Mouse (Mus musculus) thymus, postnatal 4 days (tissue): Measurements from ENCODE around the gene Cab39.
A peak's percentile ranks its signal among the peaks of the same experiment; 100 is the strongest.

Experiments used
- DNase-seq: peaks from one replicate; pipeline ENCODE4 v3.0.0; 2021

Cab39 gene

DNA sequence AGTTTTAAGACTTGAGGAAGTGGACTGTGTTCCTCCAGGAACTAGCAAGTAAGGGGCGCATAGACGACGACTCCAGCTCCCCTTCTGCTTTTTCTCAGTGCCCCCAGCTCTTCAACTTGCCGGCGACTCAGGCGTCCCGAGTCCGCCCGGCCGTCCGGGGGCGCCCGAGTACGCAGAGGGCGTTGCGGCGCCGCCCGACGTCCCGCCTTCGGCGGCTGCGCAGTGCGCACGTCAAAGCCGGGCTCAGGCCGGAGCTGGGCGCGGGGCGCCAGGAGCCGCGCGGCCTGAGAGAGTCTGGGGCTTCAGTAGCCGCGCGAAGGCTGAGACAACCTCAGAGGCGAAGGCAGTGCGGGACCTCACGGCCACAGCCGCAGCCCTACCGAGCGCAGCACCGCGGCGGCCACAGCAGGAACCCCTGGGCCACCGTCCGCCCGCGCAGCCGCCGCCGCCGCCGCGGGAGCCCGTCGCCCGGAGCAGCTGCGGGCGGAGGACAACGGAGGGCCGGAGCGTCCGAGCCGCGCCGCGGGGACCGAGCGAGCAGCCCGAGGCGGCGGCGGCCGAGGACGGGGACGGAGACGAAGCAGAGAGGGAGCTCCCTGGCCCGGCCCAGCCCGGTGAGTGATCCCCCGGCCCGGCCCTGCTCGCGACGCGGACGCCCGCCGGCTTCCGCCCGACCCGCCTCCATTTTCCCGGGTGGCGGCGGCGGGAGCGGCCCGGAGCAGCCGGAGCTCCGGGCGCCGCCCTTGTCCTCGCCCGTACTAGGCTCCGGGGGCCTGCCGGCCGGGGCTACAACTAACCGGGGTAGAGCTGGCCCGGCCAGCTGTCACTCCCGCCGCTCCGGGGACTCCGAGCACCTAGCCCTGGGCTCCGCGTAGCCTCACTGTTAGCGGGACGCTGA, at the start of gene Cab39:
TSS of gene Cab39 (plus strand) at position 234 of the 898 bp plus-strand sequence.
- peak; percentile 96 for DNase-seq

DNA sequence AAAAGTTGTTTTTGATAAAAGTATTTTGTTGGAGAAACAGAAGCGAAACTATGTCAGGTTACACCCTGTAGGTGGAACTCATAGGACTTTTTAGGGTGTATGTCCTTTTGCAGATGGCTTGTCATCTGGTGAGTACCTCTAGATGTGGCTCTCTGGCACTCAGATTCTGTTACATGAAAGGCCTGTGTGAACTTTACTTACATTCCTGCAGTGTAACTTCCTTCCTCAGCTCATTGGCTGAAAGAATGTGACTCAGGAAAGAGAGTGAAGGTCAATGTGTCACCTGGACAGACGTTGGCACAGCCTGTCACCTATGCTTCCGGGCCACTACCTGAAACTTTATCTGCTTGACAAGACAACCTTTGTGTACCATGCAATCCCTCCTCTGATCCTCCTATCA, 48.7 kb upstream of the Cab39 start:
- DNase-seq, result no peak

DNA sequence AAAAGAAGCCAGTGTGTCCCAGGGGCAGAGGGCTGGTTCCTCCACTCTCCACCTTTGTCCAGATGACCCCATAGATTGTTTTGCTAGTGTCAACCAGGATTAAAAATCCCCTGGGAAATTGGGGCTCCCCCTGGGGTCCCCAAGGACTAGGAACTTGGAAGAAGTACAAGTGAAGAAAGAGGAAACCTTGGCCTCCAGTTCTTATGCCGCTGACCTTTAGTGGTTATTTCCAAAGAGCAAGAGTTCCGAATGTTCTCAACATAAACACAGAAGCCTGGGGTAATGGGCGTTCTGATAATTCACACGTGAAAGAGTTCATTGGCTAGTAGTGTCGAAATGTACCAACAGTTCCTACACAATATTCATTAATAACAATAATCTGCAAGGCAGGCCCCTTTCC, 46.7 kb upstream of the Cab39 start:
- DNase-seq, result no peak

DNA sequence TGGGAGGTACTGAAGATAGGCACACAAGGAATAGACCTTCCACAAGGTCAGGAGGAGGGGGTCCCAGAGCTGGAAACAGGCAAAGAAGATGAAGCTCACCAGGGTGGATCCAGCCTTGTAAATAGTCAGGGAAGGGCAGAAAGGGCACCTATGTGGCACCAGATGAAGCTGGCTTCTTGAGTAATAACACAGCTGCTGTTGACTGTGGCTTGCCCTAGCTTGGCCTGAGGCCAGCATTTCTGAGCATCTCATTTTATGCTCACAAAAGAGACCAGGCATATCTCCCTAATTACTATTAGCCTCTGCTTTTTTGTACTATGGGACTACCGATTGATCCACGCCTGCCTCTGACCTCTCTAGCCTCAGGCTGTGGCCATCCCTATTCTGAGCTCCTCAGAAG, 43.4 kb upstream of the Cab39 start:
- no peak for DNase-seq

DNA sequence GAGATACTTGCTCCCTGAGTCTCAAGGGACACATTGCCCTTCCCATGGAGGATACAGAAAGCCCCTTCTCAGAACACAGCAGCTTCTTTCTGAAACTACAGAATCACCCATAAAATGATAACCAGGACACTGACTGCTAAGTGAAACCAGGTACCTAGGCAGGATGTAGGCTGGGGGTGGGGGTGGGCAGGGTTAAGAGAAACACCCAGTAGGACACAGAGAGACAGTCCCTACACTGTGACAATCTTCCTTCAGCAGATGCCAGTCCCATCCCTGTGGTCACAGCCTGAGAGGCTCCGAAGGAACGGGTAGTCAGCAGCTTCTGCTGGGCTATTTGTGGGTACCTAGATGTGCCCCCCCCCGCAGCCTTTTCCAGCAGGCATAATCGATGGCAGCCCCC, 42.6 kb upstream of the Cab39 start:
- DNase-seq, result peak; percentile 42

DNA sequence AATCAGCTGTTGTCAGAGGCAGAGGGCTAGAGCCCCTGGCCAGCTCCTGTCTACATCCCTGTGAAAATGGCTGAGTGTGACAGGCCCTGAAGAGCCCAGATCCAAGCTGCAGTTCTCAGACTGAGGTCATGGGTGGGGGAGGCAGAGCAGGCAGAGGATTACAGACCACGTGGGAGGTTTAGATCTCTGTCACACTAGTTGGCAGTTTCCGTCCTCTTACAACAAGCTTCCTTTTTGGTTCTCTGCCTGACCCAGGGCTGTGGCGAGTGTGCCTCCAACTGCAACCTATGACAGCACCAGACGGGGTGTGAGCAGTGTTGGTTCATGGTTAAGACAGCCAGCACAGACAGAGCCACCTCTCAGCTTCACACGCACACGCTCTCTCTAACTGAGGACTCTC, 41.7 kb upstream of the Cab39 start:
- peak; percentile 71 for DNase-seq

DNA sequence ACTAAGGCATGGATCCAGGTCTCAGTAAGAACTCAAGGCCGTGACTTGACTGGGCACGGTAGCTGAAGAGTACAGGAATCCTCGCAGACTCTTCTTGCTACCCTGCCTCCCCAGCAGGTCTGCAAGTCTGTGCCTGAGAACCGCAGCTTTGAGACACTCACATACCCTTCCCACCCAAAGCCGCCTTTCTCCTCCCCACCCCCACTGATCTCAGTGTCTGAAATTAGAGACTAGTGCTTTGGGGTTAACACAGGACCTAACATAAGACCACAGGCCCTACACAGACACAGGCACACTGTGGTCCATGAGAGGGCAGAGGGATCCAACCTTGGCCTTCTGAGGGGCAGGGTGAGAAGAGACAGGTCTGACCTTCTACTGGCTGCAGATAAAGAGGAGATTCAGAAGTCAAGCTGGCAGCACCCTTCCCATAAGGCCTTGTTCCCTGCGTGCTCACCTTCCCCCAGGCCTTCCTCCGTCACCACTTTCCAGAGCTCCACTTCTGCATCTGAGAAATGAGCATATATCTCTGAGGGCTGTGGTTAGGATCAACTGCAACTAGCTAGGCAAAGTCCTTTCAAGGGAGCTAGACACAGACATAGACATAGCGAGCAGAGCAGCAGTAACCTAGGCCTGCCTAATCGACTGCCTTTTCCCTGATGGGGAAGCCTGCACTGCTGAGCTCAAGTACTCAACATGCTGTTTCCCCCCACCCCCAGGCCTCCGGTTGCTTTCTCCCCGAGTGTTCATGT, 41.1 kb upstream of the Cab39 start:
- peak; percentile 65 for DNase-seq

DNA sequence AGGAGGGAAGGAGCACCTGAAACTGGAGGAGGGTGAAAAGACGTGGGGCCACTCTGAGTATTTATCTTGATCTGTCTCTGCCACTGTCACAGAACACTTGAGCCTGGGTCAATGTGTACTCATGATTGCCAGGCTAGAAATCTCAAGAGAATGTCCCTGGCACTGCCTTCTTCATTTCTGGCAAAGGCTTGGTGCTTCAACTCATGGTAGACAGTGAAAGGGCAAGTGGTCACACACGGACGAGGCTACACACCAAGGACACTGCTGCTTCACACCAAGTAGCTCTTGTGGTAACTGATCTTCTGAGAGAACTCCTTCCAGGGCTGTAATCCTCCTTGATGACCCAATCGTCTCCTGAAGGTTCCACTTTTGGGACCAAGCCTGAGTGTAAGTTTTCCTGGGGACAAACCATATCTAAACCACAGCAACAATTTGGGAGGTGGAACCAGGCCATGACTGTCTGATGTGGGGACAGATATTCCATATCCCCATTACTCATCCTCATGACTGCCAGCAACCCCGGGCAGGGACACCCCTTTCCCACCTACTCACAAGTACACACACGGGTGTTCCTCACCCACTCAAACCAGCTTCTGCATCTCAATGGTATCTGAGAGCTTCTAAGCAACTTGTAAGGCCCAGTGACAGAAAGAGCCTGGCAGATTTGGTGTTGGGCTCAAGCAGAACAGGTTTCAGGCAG, 35.6 kb upstream of the Cab39 start:
- no peak for DNase-seq

DNA sequence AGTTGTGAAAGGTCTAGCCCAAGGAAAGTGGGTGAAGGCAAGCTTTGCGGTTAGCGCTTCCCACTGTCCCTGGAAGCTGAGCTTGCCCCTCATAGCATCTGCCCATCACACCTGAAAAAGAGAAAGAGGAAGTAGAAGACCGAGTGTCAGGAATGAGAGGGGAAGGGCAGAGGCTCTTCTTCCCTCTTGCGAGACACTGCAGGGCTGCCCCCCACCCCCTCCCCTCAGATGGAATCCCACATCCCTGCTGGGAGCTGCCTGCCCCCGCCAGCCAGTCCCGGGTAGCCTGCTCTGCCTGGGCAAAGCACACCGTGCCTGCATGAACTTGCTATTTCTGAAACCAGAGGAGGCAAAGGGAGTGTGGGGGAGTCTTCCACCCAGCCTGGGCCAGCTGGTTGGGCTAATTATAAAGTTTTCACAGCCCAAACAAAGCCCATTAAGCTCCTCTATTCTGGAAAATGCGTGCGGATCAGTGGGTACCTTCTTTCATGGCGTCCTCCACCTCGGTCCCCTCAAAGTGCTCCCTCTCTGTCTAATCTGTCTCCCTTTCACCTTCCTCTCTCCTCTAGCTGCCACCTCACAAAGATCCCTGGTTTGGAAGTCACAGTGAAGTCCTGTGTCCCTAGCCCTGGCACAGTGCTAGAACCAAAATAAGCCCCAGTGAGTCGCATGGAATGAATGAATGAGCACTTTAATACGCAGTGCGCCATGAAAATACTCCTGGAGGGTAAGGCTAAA, 34.8 kb upstream of the Cab39 start:
- no peak for DNase-seq

DNA sequence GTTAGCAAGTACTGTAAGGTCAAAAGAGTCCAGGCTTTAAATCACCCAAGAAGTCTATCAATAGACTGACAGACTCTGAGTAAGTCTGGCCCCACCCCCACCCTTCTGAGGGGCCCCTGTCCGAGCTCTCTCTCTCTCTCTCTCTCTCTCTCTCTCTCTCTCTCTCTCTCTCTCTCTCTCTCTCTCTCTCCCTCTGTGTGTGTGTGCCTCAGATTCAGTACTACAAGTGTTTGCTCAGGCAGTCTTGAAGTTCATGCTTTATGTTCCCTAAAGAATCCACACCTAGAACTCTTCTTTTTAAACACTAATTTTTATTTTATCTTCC, 34.3 kb upstream of the Cab39 start:
- no peak for DNase-seq

DNA sequence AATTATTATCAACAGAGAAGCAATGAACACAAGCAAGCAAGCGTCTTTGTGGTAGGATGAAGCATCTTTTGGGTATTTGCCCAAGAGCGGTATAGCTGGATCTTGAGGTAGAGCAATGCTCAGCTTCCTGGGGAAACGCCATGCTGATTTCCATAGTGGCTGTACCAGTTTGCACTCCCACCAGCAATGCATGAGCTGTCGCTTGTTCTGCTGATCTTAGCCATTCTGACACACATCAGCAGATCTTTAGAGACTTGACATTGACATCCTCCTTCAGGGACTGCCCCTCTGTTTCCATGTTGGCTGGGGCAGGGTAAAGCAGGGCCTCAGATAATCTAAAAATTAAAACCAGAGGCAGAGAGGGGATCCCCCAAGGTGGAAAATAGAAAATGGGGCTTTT, 31.6 kb upstream of the Cab39 start:
- DNase-seq, result no peak

DNA sequence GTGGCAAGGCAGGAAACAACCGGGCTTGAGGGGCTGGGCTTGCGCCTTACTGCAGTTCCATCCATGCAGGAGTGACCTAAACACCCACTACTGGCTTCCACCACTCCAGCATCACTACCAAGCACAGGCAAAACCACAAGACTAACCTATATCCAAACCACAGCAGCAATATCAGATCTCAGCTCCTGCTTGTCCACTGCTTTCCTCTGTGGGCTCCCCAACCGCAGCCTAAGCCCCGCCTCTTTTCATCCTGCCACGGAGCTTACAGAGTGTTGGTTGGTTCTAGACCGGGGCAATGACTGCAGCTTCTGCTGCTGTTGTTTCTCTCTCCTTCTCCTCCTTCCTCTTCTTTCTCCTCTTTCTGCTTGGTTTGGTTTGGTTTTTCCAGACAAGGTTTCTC, 29.9 kb upstream of the Cab39 start:
- peak; percentile 40 for DNase-seq

DNA sequence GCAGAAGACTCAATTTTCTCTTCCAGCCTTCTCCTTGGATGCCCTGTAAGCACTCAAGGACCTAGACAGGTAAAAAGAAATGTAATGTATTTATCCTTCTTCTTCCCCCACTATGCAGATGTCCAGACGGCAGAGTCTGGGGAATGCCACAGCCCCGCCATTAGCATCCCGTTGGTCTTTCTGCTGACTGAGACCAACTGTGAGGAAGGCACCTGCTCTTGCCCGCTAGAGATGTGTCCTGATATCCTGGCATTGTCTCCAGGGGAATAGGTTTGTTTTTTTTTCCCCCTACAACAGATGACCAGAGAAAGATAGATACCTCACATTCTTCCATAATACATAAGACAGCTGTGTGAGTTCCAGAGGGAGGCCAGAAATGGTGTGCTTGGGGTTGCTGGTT, 28.9 kb upstream of the Cab39 start:
- DNase-seq, result no peak

DNA sequence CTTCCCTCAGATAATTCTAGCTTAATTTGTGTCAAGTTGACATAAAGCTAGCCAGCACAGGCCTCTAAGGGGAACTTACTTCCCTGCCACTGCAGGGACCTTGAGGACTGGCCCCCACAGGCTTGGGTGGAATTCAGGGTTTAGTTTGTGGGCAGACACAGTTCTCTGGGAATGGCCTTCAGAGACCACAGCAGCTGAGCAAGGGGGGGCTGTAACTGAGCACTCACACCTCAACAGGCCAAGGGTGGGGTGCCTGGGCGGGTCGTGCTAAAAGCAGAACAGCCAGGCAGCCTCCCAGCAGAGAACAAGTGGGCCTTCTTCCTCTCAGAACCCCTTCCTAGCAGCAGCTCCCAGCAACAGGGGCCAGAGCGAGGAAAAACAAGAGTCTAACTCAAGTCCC, 27.1 kb upstream of the Cab39 start:
- no peak for DNase-seq

DNA sequence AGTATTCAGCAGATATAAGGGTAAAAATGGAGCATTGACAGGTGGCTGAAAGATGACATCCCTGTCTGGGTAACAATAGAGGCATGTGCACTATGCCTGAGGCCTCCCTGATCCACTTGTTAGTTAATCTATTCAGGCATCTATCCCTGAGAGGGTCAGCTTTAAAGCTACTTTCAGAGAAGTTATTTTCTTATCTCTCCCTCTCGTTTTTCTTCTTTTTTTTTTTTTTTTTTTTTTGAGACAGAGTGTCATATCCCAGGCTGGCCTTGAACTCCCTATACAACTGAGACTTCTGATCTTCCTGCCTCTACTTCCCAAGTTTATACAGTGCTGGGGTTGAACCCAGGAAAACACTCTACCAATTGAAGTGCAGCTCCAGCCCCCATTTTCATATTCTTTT, 25.5 kb upstream of the Cab39 start:
- DNase-seq, result no peak

DNA sequence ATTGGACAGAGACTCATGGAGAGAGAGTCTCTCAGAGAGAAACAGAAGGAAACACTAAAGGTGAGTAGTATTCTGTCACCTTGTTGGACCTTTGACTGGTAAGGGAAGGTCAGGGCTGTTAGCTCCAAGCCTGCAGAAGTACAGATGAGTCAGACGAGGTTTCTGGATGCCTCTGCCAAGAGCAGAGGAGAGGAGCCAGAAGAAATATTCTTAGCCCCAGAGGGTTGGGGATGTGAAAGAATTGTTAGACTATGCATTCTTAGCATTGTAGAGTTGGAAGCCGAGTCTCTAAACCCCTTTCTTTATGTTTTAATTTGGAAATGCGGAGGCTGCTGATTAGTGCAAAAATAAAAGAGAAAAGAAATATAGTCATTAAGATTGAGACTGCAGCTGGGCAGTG, 21.3 kb upstream of the Cab39 start:
- no peak for DNase-seq

DNA sequence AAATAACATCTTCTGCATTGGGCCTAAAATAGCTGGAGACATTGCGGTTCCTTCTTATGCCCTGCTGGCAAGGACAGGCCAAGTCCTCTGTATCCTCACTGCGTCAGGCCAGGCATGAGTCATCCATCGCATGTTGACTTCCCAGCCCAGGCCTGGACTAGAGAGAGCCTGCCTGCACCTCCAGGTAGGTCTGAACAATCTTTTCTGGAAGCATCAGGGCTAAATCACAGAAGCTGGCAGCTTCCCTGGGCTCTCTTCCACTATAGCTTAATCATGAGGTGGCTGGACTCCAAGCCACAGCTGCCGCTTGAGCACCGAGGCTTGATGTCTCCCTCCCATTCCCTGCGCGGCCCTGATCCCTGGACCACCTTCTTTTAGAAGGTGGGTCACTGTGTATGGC, 18.1 kb upstream of the Cab39 start:
- DNase-seq, result no peak

DNA sequence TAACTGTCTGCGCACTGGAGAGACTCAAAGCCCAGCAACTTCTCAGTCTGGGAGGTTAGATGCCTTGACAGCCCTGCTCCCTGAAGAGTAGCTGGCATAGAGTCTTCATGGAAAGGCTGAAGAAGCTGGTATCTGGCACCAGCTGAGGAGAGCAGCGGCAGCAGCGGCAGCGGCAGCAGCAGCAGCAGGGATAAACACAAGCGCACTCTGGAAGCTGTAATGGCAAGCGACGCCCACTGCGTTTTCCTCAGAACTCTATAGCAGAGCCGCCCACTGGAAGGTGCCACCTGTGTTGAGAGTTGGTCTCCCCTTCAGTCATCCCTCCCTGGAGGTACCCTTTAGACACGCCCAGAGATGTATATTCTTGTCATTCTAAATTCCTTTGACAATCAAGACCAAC, 17.1 kb upstream of the Cab39 start:
- peak; percentile 16 for DNase-seq

DNA sequence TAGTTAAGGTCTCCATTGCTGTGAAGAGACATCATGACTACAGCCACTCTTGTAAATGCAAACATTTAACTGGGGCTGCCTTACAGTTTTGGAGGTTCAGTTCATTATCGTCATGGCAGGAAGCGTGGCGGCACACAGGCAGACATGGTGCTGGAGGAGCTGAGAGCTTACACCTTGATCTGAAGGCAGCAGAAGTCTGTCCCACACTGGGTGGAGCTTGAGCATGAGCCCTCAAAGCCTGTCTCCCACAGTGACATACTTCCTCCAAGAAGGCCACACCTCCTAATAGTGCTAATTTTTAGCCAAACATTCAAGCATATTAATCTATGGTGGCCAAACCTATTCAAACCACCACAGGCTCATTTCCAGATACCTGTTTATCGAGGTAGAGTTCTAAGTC, 14.8 kb upstream of the Cab39 start, which contains the start of gene A630001G21Rik:
TSS of gene A630001G21Rik (minus strand) at position 208 of the 400 bp plus-strand sequence.
- DNase-seq, result no peak

DNA sequence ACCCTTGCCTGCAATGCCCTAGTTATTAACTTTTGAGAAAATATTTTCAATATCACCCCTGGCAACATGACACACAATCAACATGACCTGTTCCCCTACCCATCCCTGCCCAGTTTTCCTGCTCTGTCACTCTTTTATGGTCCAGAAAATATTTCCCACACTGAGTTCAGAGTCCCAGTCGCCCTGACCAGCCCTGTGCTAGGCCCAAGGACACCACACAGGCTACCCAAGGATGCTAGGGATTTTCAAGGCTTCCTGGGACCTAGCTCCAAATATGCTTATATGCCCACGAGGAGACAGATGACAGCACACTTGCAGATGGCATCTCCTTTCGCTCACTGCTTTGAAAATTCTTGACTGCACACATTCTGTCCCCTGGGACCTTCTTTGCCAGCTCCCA, 14.2 kb upstream of the Cab39 start:
- DNase-seq, result no peak

DNA sequence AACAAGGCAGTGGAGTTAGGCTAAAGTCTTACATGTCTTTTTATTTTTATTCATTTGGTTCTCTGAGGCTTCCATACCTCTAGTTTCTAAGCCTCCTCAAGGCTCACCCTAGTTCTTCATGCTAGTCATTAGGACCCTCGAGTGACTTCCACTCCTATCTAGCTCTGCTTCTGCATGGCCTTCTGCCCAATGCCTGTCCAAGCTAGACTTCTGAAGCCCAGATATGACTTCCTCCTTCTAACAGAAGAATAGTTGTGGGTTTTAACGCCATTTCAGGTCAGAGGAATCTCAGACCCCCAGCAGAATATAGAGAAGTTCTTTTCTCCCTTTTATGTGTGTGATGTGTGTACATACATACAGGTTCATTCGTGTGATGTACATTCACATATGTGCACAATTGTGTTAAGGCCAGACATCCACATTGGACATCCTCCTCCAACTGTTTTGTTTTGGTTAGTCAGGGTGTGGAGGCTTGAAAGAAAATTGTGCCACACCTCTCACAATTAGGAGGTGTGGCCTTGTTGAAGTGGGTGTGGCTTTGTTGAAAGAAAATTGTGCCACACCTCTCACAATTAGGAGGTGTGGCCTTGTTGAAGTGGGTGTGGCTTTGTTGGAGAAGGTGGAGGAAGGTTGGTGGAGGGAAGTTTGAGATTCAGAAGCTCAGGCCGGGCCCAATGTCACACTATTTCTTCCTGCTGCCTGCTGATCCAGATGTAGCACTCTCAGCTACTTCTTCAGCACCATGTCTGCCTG, 13.6 kb upstream of the Cab39 start:
- DNase-seq, result no peak

DNA sequence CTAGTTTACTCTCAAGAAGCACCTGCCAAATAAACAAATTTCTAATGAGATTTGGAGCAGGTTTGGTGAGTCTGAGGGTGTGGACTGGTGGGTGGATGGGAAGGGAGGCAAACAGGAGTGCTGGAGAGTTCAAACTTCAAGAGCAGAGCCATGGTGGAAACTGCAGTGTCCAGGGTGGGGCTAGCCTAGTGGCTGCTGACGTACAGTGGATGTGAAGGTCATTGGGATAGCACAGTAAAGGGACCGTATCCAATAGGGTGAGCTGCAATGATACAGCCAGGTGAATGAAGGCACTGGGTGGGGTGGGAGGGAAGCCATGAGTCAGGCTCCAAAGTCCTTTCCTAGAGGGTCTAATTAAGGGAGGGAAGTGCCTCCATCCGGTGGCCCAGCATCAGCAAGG, 2.7 kb upstream of the Cab39 start:
- no peak for DNase-seq
